Mouse (Mus musculus): Measurements from ENCODE around the gene Ankrd28.

GRCm38 (mm10) chr14:31654816-31655215, 175.6 kb downstream of the Ankrd28 start:
- no peak for TF ChIP-seq CTCF (IDR thresholded peaks at IDR 0.05; ENCODE audit: borderline replicate concordance, extremely low read depth, insufficient read depth, insufficient read length)
- TF ChIP-seq POLR2A (IDR thresholded peaks at IDR 0.05; ENCODE audit: borderline replicate concordance, extremely low read depth, insufficient read depth, insufficient read length, poor library complexity, severe bottlenecking) = no peak

All from brain, embryonic 14.5 days (tissue).